ENCODE assay signal across 11 mouse cellular contexts in genomic region chr10:69465558-69466200, GRCm38 (mm10).
A peak's percentile ranks its signal among the peaks of the same experiment; 100 is the strongest.
DNase-seq lines count a peak whose midpoint lies in the region; ATAC-seq and TF ChIP-seq lines count a peak whose summit lies in the region.
"Had no signal": no experiment of that assay in that cellular context is flagged by ENCODE, and none has a peak within 500 bp of the region (broad histone marks: within the 10 kb centered on the region; RNA-seq: fewer than 3 reads in every experiment).

No protein-coding gene starts in this region.

- DNase-seq in neural tube, embryonic 11.5 days (ENCODE audit: low spot score) = peak; percentile 72
- no peak for DNase-seq in neural tube, embryonic 10.5 days (ENCODE audit: extremely low spot score, low spot score)
- peak; percentile 80 for DNase-seq in mesoderm, embryonic 11.5 days (ENCODE audit: low read depth, low spot score)
- no peak for DNase-seq in spleen, postnatal 4 days (ENCODE audit: low spot score in 2 of 2)
- DNase-seq in kidney, adult 2 months = no peak
- DNase-seq in ovary, postnatal 10 days (ENCODE audit: low spot score) = no peak
- DNase-seq: adrenal gland, postnatal 10 days; thymus, postnatal 25 days had no signal

- TF ChIP-seq CTCF in kidney, adult 2 months (conservative IDR thresholded peaks at IDR 0.05; ENCODE audit: insufficient read depth, insufficient read length, low read depth, low read length) = no peak

- H3K4me3 ChIP-seq in neural tube, embryonic 11.5 days (ENCODE audit: low read depth, low read length) = no peak overlapping the region
- H3K4me3 ChIP-seq in hindbrain, embryonic 12.5 days = no peak overlapping the region
- no peak overlapping the region for H3K4me3 ChIP-seq in kidney, adult 2 months (ENCODE audit: insufficient read depth, low read depth, low read length)
- H3K4me3 ChIP-seq in intestine, embryonic 15.5 days (replicated peaks) = no peak overlapping the region

- peak overlapping the region; percentile 47; the same call in 1 of the 2 replicates for H3K27ac ChIP-seq in neural tube, embryonic 11.5 days (ENCODE audit: low read depth, low read length)
- H3K27ac ChIP-seq in hindbrain, embryonic 12.5 days = peak overlapping the region; percentile 92
- H3K27ac ChIP-seq in kidney, adult 2 months (ENCODE audit: insufficient read depth, low read depth, low read length) = no peak overlapping the region
- no peak overlapping the region for H3K27ac ChIP-seq in intestine, embryonic 15.5 days
- H3K27ac ChIP-seq: liver, embryonic 14.5 days had no signal

- H3K4me2 ChIP-seq in neural tube, embryonic 11.5 days (ENCODE audit: low read depth) = peak overlapping the region; percentile 13; the same call in 1 of the 2 replicates
- H3K4me2 ChIP-seq in hindbrain, embryonic 12.5 days (replicated peaks) = peak overlapping the region; percentile 36
- no peak overlapping the region for H3K4me2 ChIP-seq in intestine, embryonic 15.5 days (replicated peaks)

- no peaks in the 10 kb centered on the region for H3K36me3 ChIP-seq in neural tube, embryonic 11.5 days (ENCODE audit: control insufficient read depth, insufficient read depth, low read length)
- no peaks in the 10 kb centered on the region for H3K36me3 ChIP-seq in hindbrain, embryonic 12.5 days
- H3K36me3 ChIP-seq in kidney, adult 2 months (ENCODE audit: control insufficient read depth, insufficient read depth, low read length) = no peaks in the 10 kb centered on the region
- H3K36me3 ChIP-seq in intestine, embryonic 15.5 days = no peaks in the 10 kb centered on the region

- no peaks in the 10 kb centered on the region for H3K27me3 ChIP-seq in neural tube, embryonic 11.5 days (ENCODE audit: control insufficient read depth, insufficient read depth, low read length)
- H3K27me3 ChIP-seq in hindbrain, embryonic 12.5 days = no peaks in the 10 kb centered on the region
- no peaks in the 10 kb centered on the region for H3K27me3 ChIP-seq in kidney, adult 2 months (replicated peaks; ENCODE audit: control insufficient read depth, insufficient read depth, low read length)
- H3K27me3 ChIP-seq in intestine, embryonic 15.5 days (replicated peaks) = no peaks in the 10 kb centered on the region

- peak; percentile 78; the same call in 1 of the 2 replicates for ATAC-seq in neural tube, embryonic 11.5 days (ENCODE audit: insufficient read depth, low FRiP score, low TSS enrichment)
- peak; percentile 76 for ATAC-seq in hindbrain, embryonic 12.5 days (ENCODE audit: low FRiP score)
- no peak for ATAC-seq in intestine, embryonic 15.5 days

- peaks cover 11% of the 10 kb centered on the region; the same call in 1 of the 2 replicates for H3K4me1 ChIP-seq in neural tube, embryonic 11.5 days (ENCODE audit: control insufficient read depth, insufficient read depth, low read length)
- H3K4me1 ChIP-seq in hindbrain, embryonic 12.5 days = peaks cover 42% of the 10 kb centered on the region
- H3K4me1 ChIP-seq in kidney, adult 2 months (ENCODE audit: control insufficient read depth, insufficient read depth, low read length) = no peaks in the 10 kb centered on the region
- no peaks in the 10 kb centered on the region for H3K4me1 ChIP-seq in intestine, embryonic 15.5 days (replicated peaks)

- no peak for TF ChIP-seq POLR2A in kidney, adult 2 months (IDR thresholded peaks at IDR 0.05; ENCODE audit: low read depth, low read length)

- WGBS in neural tube, embryonic 11.5 days = 53% methylated on average over 11 of the region's 11 CpGs
- WGBS in hindbrain, embryonic 12.5 days = 42% methylated on average over 11 of the region's 11 CpGs
- 82% methylated on average over 11 of the region's 11 CpGs for WGBS in kidney, adult 2 months
- 71% methylated on average over 11 of the region's 11 CpGs for WGBS in intestine, embryonic 15.5 days

- no peak overlapping the region for H3K9ac ChIP-seq in neural tube, embryonic 11.5 days (ENCODE audit: low read length)
- no peak overlapping the region for H3K9ac ChIP-seq in hindbrain, embryonic 12.5 days
- H3K9ac ChIP-seq in intestine, embryonic 15.5 days = no peak overlapping the region
- H3K9ac ChIP-seq: liver, embryonic 14.5 days had no signal

- H3K9me3 ChIP-seq in neural tube, embryonic 11.5 days (ENCODE audit: control insufficient read depth, low read length) = no peaks in the 10 kb centered on the region
- H3K9me3 ChIP-seq in hindbrain, embryonic 12.5 days (replicated peaks) = no peaks in the 10 kb centered on the region
- no peaks in the 10 kb centered on the region for H3K9me3 ChIP-seq in intestine, embryonic 15.5 days

Comparison
In these comparisons a context has a peak if more than half of its experiments do, and no peak if none do; other contexts are left out.
1. DNase-seq: peak in neural tube, embryonic 11.5 days (single experiment) and mesoderm, embryonic 11.5 days (single experiment); none in neural tube, embryonic 10.5 days (single experiment), spleen, postnatal 4 days (0 of 2), kidney, adult 2 months (single experiment) and ovary, postnatal 10 days (single experiment).
2. H3K27ac ChIP-seq: peak in neural tube, embryonic 11.5 days (single experiment) and hindbrain, embryonic 12.5 days (single experiment); none in kidney, adult 2 months (single experiment) and intestine, embryonic 15.5 days (single experiment).